Mouse (Mus musculus) left cerebral cortex, adult 2 months (tissue): ENCODE results near the gene Dpp3. TPM values are rescaled to one million over a fixed set of nuclear protein-coding genes. Genes with fewer than 3 reads are reported as not detected.
"Not testable (repeated sequence)": the region's sequence is repeated elsewhere in the genome, so short reads cannot be mapped to it uniquely, and the experiment has no call there.

Source experiments
- DNase-seq, 2 experiments: peaks; one replicate each; pipeline ENCODE4 v3.0.0; 2021 to 2022; ENCODE audit warnings: low spot score in 2 of 2, mixed read lengths in 1 of 2; ENCODE audit errors: extremely low spot score in 1 of 2
- H3K27ac ChIP-seq: fragments of 200-600 bp; 2 replicates; pipeline ENCODE4 v1.8.1; 2022
- H3K4me3 ChIP-seq: fragments of 200-600 bp; 2 replicates; pipeline ENCODE4 v1.8.1; 2022
- CTCF ChIP-seq: fragments of 200-600 bp; IDR thresholded peaks from 2 replicates; pipeline ENCODE4 v1.8.1; 2022; ENCODE audit warnings: antibody characterized with exemption, mild to moderate bottlenecking, moderate library complexity
- intact Hi-C: fragments of 180-260 bp; cut with DNase I; formaldehyde crosslinking; loops from one replicate; pipeline ENCODE4 v1.15.1; 2025
- total RNA-seq, 2 experiments: library from RNA; stranded (reverse); gene quantifications; 2 replicates each; pipeline ENCODE4 v1.2.3; 2021

Dpp3 gene
- total RNA-seq, 2 experiments from 2014 or later = 39.5 to 45.9 TPM

DNA sequence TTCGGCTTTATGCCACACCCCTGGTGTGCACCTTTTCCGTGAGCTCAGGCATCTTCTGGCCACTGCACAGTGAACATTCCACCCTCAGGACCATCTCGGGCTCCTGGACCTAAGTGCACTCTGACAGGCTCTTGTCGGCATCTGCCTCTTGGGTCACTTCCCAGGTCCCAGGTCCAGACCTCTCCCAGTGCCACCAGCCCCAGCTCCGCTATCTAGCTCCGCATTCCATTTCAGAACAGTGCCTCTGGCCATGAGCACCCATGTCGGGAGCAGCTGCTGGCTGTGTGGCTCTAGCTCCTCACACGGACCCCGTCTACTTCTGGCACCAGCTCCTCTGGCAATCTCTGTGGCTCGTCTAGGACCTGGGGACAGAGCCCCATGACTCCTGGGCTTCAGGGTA, 38.3 kb downstream of the Dpp3 start:
- TF ChIP-seq CTCF = no peak
- intact Hi-C loops = no loop called here
- no peak for DNase-seq
- no peak overlapping the region for H3K4me3 ChIP-seq
- H3K27ac ChIP-seq = no peak overlapping the region

- no peak for DNase-seq
- TF ChIP-seq CTCF = no peak
- intact Hi-C loops = no loop called here
- Histone ChIP-seq H3K27ac (no peak overlapping the region), H3K4me3 (no peak overlapping the region)
These were observed 44.1 kb downstream of the Dpp3 start for GRCm38 (mm10) chr19:4883961-4884360.

GRCm38 (mm10) chr19:4879324-4879703, 48.8 kb downstream of the Dpp3 start:
- Histone ChIP-seq H3K27ac (no peak overlapping the region), H3K4me3 (peak overlapping the region; percentile 75)
- intact Hi-C loops = no loop called here
- no peak for TF ChIP-seq CTCF
- DNase-seq = no peak

GRCm38 (mm10) chr19:4878405-4879323, 49.4 kb downstream of the Dpp3 start, which contains the start of gene Zdhhc24:
Gene Zdhhc24 (plus strand): TSS chr19:4878668.
- peak within 1 kb of the TSS; percentile 90 for H3K27ac ChIP-seq
- intact Hi-C loops = no loop called here

GRCm38 (mm10) chr19:4877785-4878184, 50.3 kb downstream of the Dpp3 start, which contains the start of gene Actn3:
Gene Actn3 (minus strand): TSS chr19:4877909.
- intact Hi-C loops = no loop called here
- DNase-seq = no peak
- peak within 1 kb of the TSS; percentile 75 for H3K4me3 ChIP-seq
- peak within 1 kb of the TSS; percentile 90 for H3K27ac ChIP-seq
- no peak for TF ChIP-seq CTCF

More at GRCm38 (mm10) chr19:4878405-4879323, 49.4 kb downstream of the Dpp3 start, which contains the start of gene Zdhhc24:
- H3K4me3 ChIP-seq = peak within 1 kb of the TSS; percentile 75
- DNase-seq = peak; percentile 94 to 98
- TF ChIP-seq CTCF = no peak; the same call in 1 of the 2 replicates

DNA sequence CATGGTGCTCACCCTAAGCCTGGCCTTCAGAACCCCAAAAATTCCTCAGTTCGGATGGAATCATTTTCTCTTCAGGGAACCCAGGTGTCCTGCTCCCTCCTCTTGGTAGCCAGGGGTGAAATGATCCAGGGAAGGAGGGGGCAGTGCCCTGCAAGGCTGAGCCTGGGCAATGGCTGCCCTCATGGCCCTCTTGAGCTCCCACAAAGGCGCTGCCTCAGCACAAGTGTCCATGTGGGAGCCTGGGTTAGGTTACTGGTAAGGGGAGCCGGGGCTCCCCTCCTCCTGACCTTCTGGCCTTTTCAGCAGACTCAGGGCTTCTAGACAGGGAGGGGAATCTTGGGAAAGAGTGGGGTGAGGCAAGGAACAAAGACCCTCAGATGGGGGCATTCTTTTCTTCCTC, 51.3 kb downstream of the Dpp3 start:
- Histone ChIP-seq H3K4me3 (no peak overlapping the region), H3K27ac (no peak overlapping the region)
- intact Hi-C loops = no loop called here
- no peak for DNase-seq
- TF ChIP-seq CTCF = no peak

- no peak overlapping the region for H3K4me3 ChIP-seq
- TF ChIP-seq CTCF = no peak
- no peak for DNase-seq
- no peak overlapping the region for H3K27ac ChIP-seq
- intact Hi-C loops = no loop called here
These were observed 51.8 kb downstream of the Dpp3 start for GRCm38 (mm10) chr19:4876241-4876640.

DNA sequence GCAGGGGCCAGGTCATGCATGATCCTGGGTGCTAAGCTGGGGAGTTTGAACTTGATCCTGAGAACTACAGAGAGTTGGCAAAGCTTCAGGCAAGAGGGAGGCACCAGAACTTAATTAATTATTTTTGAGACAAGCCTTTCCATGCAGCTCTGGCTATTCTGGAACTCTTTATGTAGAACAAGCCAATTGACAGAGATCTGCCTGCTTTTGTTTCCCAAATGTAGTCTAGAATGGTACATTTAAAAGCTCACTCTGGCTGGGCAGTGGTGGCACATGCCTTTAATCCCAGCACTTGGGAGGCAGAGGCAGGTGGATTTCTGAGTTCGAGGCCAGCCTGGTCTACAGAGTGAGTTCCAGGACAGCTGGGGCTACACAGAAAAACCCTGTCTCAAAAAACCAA, 53.5 kb downstream of the Dpp3 start:
- intact Hi-C loops = not testable (repeated sequence)

GRCm38 (mm10) chr19:4865147-4865546, 62.9 kb downstream of the Dpp3 start:
- TF ChIP-seq CTCF = no peak
- Histone ChIP-seq H3K27ac (no peak overlapping the region), H3K4me3 (no peak overlapping the region)
- intact Hi-C loops = no loop called here
- no peak for DNase-seq

More for the DNA sequence above, 53.5 kb downstream of the Dpp3 start:
- DNase-seq, H3K27ac ChIP-seq, H3K4me3 ChIP-seq: not testable (repeated sequence)

DNA sequence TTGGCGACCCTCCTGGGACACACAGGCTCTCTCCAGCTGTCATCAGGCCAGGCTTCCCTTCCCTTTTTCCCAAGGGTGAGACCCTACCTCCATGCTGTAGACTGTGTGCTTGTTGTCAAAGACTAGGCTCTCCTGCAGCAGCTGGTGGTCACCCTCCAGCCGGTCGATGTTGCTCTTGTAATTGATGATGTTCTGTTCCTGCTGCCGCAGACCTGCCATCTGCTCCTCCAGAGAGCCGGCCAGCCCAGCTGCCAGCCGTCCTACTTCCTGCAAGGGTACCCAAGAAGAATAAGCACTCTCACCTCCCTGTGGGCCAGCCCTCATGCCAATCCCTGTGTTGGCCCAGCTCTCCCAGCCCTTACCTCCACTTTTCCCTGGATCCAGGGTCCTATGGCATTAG, 65.0 kb downstream of the Dpp3 start:
- intact Hi-C loops = no loop called here
- no peak for TF ChIP-seq CTCF
- H3K27ac ChIP-seq = no peak overlapping the region
- DNase-seq = no peak
- H3K4me3 ChIP-seq = no peak overlapping the region

GRCm38 (mm10) chr19:4859081-4859480, 69.0 kb downstream of the Dpp3 start:
- H3K4me3 ChIP-seq = no peak overlapping the region
- TF ChIP-seq CTCF = no peak
- no peak overlapping the region for H3K27ac ChIP-seq
- intact Hi-C loops = no loop called here
- no peak for DNase-seq

Other genes with a start within 250 kb of the Dpp3 start
- gene Gm960, start 229.6 kb downstream of the Dpp3 start, total RNA-seq = 1 to 10 TPM; 1.5 to 1.6 TPM
- 100 to 1,000 TPM; 561 to 597 TPM for gene Sptbn2, start 217.1 kb downstream of the Dpp3 start, total RNA-seq
- 10 to 100 TPM; 16.3 to 18.2 TPM for gene Rbm4b, start 171.8 kb downstream of the Dpp3 start, total RNA-seq
- 100 to 1,000 TPM in 1 of 2 experiments, 10 to 100 TPM in 1; 93.1 to 112 TPM for gene Rbm4, start 134.4 kb downstream of the Dpp3 start, total RNA-seq
- gene Gm21992, start 116.7 kb downstream of the Dpp3 start, total RNA-seq = 10 to 100 TPM; 22.0 to 25.5 TPM
- gene Rbm14, start 116.7 kb downstream of the Dpp3 start, total RNA-seq = 10 to 100 TPM; 53.4 to 61.0 TPM
- 10 to 100 TPM; 29.8 to 30.3 TPM for gene Ccs, start 89.0 kb downstream of the Dpp3 start, total RNA-seq
- 1 to 10 TPM; 2.0 to 2.6 TPM for gene Ccdc87, start 88.9 kb downstream of the Dpp3 start, total RNA-seq
- 100 to 1,000 TPM; 102 to 107 TPM for gene Ctsf, start 73.2 kb downstream of the Dpp3 start, total RNA-seq
- gene Actn3, start 50.4 kb downstream of the Dpp3 start, total RNA-seq = 1 to 10 TPM; 1.4 to 1.5 TPM
- 10 to 100 TPM; 24.7 to 25.9 TPM for gene Zdhhc24, start 49.6 kb downstream of the Dpp3 start, total RNA-seq
- gene Bbs1, start 21.7 kb downstream of the Dpp3 start, total RNA-seq = 10 to 100 TPM; 40.0 to 48.1 TPM
- gene Peli3, start 14.8 kb upstream of the Dpp3 start, total RNA-seq = 10 to 100 TPM; 27.9 to 31.8 TPM
- gene Mrpl11, start 33.9 kb upstream of the Dpp3 start, total RNA-seq = 10 to 100 TPM; 52.7 to 55.3 TPM
- 10 to 100 TPM; 21.7 to 33.7 TPM for gene Npas4, start 62.0 kb upstream of the Dpp3 start, total RNA-seq
- gene Slc29a2, start 95.6 kb upstream of the Dpp3 start, total RNA-seq = 10 to 100 TPM; 16.6 to 16.7 TPM
- gene B4gat1, start 110.5 kb upstream of the Dpp3 start, total RNA-seq = 100 to 1,000 TPM; 109 to 131 TPM
- gene AC124502.3, start 110.6 kb upstream of the Dpp3 start, total RNA-seq = 1 to 10 TPM; 4.9 to 5.8 TPM
- gene Brms1, start 113.1 kb upstream of the Dpp3 start, total RNA-seq = 10 to 100 TPM; 26.9 to 28.8 TPM
- 10 to 100 TPM; 94.6 to 95.9 TPM for gene Rin1, start 122.2 kb upstream of the Dpp3 start, total RNA-seq
- gene Cd248, start 139.8 kb upstream of the Dpp3 start, total RNA-seq = 1 to 10 TPM; 4.3 to 5.4 TPM
- 100 to 1,000 TPM; 154 to 156 TPM for gene Tmem151a, start 157.2 kb upstream of the Dpp3 start, total RNA-seq
- 10 to 100 TPM; 23.4 to 25.7 TPM for gene Yif1a, start 160.3 kb upstream of the Dpp3 start, total RNA-seq
- 100 to 1,000 TPM; 214 to 247 TPM for gene Cnih2, start 170.2 kb upstream of the Dpp3 start, total RNA-seq
- gene Rab1b, start 178.8 kb upstream of the Dpp3 start, total RNA-seq = 100 to 1,000 TPM; 144 to 157 TPM
- gene Klc2, start 190.3 kb upstream of the Dpp3 start, total RNA-seq = 100 to 1,000 TPM; 279 to 291 TPM